Mouse (Mus musculus) hematopoietic stem cell, adult 5-6 weeks (primary cell): ENCODE measurements around the gene Vmn2r22. TPM values are rescaled to one million over a fixed set of nuclear protein-coding genes. Genes with fewer than 3 reads are reported as not detected.
"Not testable (repeated sequence)": the region's sequence is repeated elsewhere in the genome, so short reads cannot be mapped to it uniquely, and the experiment has no call there.

Experiments used
- ATAC-seq, 2 experiments: fragments of 125-278 bp in 1 of 2; replicated peaks in 1 of 2; 2 replicates each; pipeline ENCODE4 v1.8.0; 2016 to 2017; ENCODE audit warnings: inconsistent platforms in 2 of 2, mild to moderate bottlenecking in 2 of 2, moderate number of reproducible peaks in 2 of 2, low read depth in 1 of 2, moderate TSS enrichment in 1 of 2; ENCODE audit not compliant: low FRiP score in 2 of 2, poor library complexity in 2 of 2, severe bottlenecking in 2 of 2, insufficient read depth in 1 of 2, low TSS enrichment in 1 of 2
- total RNA-seq: library from RNA; stranded (forward); fragments of 172-1452, 232-1000 nt; gene quantifications from 2 replicates; pipeline ENCODE4 v1.2.3, GENCODE M21; 2017

Vmn2r22 gene
- not detected in 2 replicates for total RNA-seq

DNA sequence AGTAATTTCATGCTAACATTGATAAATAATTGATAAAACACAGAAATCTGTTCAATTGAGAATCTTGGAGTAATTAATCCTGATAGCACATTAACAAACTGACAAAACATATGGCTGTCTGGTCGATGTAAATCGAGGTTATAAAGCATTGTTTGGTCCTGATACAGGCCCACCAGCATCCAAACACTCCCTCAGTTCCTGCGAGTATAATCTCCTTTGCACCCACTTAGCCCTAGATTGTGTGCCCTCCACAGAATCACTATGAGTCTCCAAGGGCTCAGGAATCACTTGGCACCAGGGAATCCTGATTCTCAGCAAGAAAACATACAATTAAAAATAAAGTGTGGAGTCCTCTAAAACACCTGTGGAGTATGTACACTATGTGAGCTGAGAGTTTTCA is at the start of gene Vmn2r22:
Vmn2r22 (minus strand) TSS at position 101 of the 400 bp plus-strand sequence.
- not testable (repeated sequence) for ATAC-seq

- ATAC-seq = no peak
These were observed 46.7 kb upstream of the Vmn2r22 start for GRCm38 (mm10) chr6:123697213-123697612.

DNA sequence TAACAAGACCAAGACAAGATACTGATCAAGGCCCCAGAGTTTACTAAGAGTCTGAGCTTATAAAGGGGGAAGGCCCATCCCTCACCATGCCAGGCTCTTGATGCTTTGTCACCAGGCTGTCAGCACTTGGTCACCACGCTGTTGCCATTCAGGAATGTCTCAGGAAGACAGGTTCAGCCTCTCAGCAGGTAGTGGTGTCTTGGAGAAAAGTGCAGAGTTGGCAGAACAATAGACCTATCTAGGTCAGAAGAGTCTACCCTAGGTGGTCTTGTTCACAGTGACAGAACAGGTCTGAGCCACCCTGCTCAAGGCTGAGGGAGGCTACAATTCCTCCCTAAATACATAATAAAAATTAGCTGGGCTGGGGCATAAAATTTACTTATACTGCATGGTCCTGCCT is 46.1 kb upstream of the Vmn2r22 start:
- not testable (repeated sequence) for ATAC-seq

DNA sequence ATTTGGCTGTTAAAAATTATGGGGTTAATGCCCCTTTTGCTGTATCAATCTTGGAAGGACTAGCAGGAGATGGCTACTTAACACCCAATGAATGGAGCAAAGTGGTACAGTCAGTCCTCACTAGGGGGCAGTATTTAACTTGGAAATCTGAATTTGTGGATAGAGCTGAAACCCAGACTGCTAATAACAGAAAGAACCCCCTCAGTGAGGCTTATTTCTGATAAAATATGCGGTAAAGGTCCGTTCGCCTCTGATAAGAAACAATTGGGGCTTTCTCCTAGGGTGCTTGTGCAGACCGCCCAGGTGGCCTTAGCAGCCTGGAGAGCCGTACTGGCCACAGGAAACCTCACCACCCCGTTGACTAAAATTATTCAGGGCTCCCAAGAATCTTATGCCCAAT is 6.5 kb upstream of the Vmn2r22 start:
- ATAC-seq = no peak

- ATAC-seq = not testable (repeated sequence)
These were observed 11.1 kb downstream of the Vmn2r22 start for GRCm38 (mm10) chr6:123639394-123639793.

- not testable (repeated sequence) for ATAC-seq
These were observed 26.7 kb downstream of the Vmn2r22 start for GRCm38 (mm10) chr6:123623784-123624183.

- ATAC-seq = not testable (repeated sequence)
These were observed 62.2 kb downstream of the Vmn2r22 start for GRCm38 (mm10) chr6:123588368-123588767.

DNA sequence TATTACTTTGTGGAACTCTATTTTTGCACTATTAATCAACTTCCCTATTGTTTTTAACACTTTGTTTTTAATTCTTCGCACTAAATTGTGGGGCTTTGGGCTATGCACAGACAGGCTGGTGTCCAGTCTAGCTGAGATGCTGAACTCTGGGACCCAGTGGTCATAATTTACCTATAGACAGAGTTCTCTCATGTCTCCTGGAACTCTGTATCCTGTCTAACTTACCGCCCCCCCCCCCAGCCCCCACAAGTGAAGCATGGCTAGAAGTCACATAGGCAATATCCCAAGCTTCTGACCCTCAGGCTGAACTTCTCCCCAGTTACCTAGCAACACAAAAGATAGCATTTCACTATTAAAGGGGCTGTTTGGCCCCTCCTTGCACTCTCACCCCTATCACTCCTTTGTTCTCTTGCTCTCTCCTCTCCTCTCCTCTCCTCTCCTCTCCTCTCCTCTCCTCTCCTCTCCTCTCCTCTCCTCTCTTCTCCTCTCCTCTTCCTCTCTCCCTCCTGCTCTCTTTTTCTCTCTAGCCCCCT is 62.7 kb downstream of the Vmn2r22 start:
- ATAC-seq = not testable (repeated sequence)

DNA sequence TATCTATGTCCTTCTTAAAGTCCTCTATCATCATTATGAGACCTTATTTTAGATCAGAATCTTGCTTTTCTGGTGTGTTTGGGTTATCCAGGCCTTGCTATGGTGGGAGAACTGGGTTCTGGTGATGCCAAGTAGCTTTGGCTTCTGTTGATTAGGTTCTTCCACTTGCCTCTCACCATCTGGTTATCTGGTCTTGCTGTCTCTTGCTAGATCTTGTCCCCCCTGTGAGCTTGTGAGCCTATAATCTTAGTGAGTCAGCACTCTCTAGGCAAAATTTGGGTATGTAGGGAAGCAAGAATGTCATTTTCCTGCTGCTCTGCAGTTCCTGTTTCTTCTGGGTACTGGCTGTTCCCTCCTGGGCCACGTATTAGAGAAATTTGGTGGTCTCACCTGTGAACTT is 66.5 kb downstream of the Vmn2r22 start:
- not testable (repeated sequence) for ATAC-seq

DNA sequence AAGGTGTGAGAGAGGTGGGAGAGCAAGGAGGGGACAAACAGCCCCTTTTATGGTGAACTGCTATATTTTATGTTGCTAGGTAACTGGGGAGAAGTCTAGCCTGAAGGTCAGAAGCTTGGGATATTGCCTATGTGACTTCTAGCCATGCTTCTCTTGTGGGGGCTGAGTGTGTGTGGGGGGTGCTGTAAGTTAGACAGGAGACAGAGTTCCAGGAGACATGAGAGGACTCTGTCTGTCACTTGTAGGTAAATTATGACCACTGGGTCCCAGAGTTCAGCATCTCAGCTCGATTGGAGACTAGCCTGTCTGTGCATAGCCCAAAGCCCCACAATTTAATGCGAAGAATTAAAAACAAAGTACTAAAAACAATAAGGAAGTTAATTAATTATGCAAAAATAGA is 75.8 kb downstream of the Vmn2r22 start:
- ATAC-seq = not testable (repeated sequence)

Other genes starting within 250 kb of the Vmn2r22 start
- gene Vmn2r20, start 232.6 kb downstream of the Vmn2r22 start, total RNA-seq = not detected in 2 replicates
- not detected in 2 replicates for gene Vmn2r21, start 117.3 kb downstream of the Vmn2r22 start, total RNA-seq
- not detected in 2 replicates for gene Vmn2r23, start 51.9 kb upstream of the Vmn2r22 start, total RNA-seq
- not detected in 2 replicates for gene Vmn2r24, start 128.2 kb upstream of the Vmn2r22 start, total RNA-seq
- gene Vmn2r25, start 202.7 kb upstream of the Vmn2r22 start, total RNA-seq = not detected in 2 replicates